14 mouse cellular contexts compared by ENCODE assay signal in genomic region chr6:30730301-30730971, GRCm38 (mm10). TPM values are rescaled to one million over a fixed set of nuclear protein-coding genes. Genes with fewer than 3 reads are reported as not detected.
DNase-seq lines count a peak whose midpoint lies in the region; ATAC-seq and TF ChIP-seq lines count a peak whose summit lies in the region.
"Had no signal": no experiment of that assay in that cellular context is flagged by ENCODE, and none has a peak within 500 bp of the region (broad histone marks: within the 10 kb centered on the region; RNA-seq: fewer than 3 reads in every experiment).

No protein-coding gene starts in this region.

- no peak overlapping the region for H3K4me3 ChIP-seq in heart, embryonic 11.5 days (ENCODE audit: low read depth, low read length)
- no peak overlapping the region for H3K4me3 ChIP-seq in intestine, embryonic 15.5 days (replicated peaks)
- no peak overlapping the region for H3K4me3 ChIP-seq in limb, embryonic 14.5 days (replicated peaks; ENCODE audit: low read length)
- H3K4me3 ChIP-seq: erythroblast, embryonic 14.5 days; layer of hippocampus, adult 2 months; liver, embryonic 15.5 days; midbrain, embryonic 13.5 days had no signal

- DNase-seq in heart, postnatal 4 days, result peak; percentile 62
- DNase-seq in lung, postnatal 10 days, result peak; percentile 26
- DNase-seq in lung, adult 18-20 months, result no peak
- no peak for DNase-seq in limb, embryonic 14.5 days (ENCODE audit: low spot score)
- DNase-seq in cerebellum, adult 9-11 months, result no peak
- no peak for DNase-seq in natural killer cell, adult 2 months (ENCODE audit: low spot score in 2 of 2)
- DNase-seq: adrenal gland, postnatal 14 days had no signal

- ATAC-seq in heart, embryonic 11.5 days (replicated peaks; ENCODE audit: insufficient number of reproducible peaks, low FRiP score, low TSS enrichment), result no peak
- ATAC-seq in intestine, embryonic 15.5 days, result 0 out of 2 replicates have a peak, but pooled peaks have one; percentile 31
- ATAC-seq in limb, embryonic 14.5 days (ENCODE audit: low FRiP score, low read depth), result 0 out of 2 replicates have a peak, but pooled peaks have one; percentile 23
- ATAC-seq: CD4-positive, CD25-positive, alpha-beta regulatory T cell, adult 4 months; midbrain, embryonic 13.5 days had no signal

- 50% methylated on average over 12 of the region's 12 CpGs for WGBS in heart, embryonic 11.5 days (ENCODE audit: insufficient replicate concordance)
- 39% methylated on average over 12 of the region's 12 CpGs for WGBS in intestine, embryonic 15.5 days
- WGBS in limb, embryonic 14.5 days, result 58% methylated on average over 12 of the region's 12 CpGs

- H3K9ac ChIP-seq in heart, embryonic 11.5 days (ENCODE audit: low read depth, low read length), result no peak overlapping the region
- no peak overlapping the region for H3K9ac ChIP-seq in intestine, embryonic 15.5 days
- H3K9ac ChIP-seq in limb, embryonic 14.5 days (ENCODE audit: low read depth, low read length, severe bottlenecking), result no peak overlapping the region
- H3K9ac ChIP-seq: liver, embryonic 15.5 days; midbrain, embryonic 13.5 days had no signal

- peaks cover 3% of the 10 kb centered on the region; the same call in 1 of the 2 replicates for H3K4me1 ChIP-seq in heart, embryonic 11.5 days (ENCODE audit: control insufficient read depth, insufficient read depth, low read length)
- H3K4me1 ChIP-seq in intestine, embryonic 15.5 days (replicated peaks), result 0 out of 2 replicates have a peak, but pooled peaks cover 5% of the 10 kb centered on the region
- H3K4me1 ChIP-seq in limb, embryonic 14.5 days (ENCODE audit: control insufficient read depth, insufficient read depth, low read length), result peaks cover 13% of the 10 kb centered on the region
- H3K4me1 ChIP-seq: liver, embryonic 15.5 days had no signal

- H3K9me3 ChIP-seq in heart, embryonic 11.5 days (replicated peaks; ENCODE audit: control insufficient read depth, low read length), result peaks cover 4% of the 10 kb centered on the region
- H3K9me3 ChIP-seq in intestine, embryonic 15.5 days, result no peaks in the 10 kb centered on the region
- no peaks in the 10 kb centered on the region for H3K9me3 ChIP-seq in limb, embryonic 14.5 days (ENCODE audit: control insufficient read depth, low read length)
- H3K9me3 ChIP-seq: liver, embryonic 15.5 days had no signal

- TF ChIP-seq POLR2A in limb, embryonic 14.5 days (IDR thresholded peaks at IDR 0.05; ENCODE audit: borderline replicate concordance, extremely low read depth, insufficient read depth, insufficient read length), result no peak

- no peaks in the 10 kb centered on the region for H3K27me3 ChIP-seq in heart, embryonic 11.5 days (ENCODE audit: control insufficient read depth, insufficient read depth, low read length)
- no peaks in the 10 kb centered on the region for H3K27me3 ChIP-seq in intestine, embryonic 15.5 days (replicated peaks)
- H3K27me3 ChIP-seq in limb, embryonic 14.5 days (ENCODE audit: control insufficient read depth, insufficient read depth, low read length), result no peaks in the 10 kb centered on the region
- H3K27me3 ChIP-seq: midbrain, embryonic 13.5 days had no signal

- H3K36me3 ChIP-seq in heart, embryonic 11.5 days (ENCODE audit: control insufficient read depth, insufficient read depth, low read length), result no peaks in the 10 kb centered on the region
- no peaks in the 10 kb centered on the region for H3K36me3 ChIP-seq in intestine, embryonic 15.5 days
- no peaks in the 10 kb centered on the region for H3K36me3 ChIP-seq in limb, embryonic 14.5 days (ENCODE audit: control insufficient read depth, insufficient read depth, low read length)
- H3K36me3 ChIP-seq: liver, embryonic 15.5 days; midbrain, embryonic 13.5 days had no signal

- no peak overlapping the region for H3K27ac ChIP-seq in heart, embryonic 11.5 days (ENCODE audit: low read depth, low read length)
- H3K27ac ChIP-seq in intestine, embryonic 15.5 days, result no peak overlapping the region
- peak overlapping the region; percentile 61 for H3K27ac ChIP-seq in limb, embryonic 14.5 days (replicated peaks; ENCODE audit: low read depth, low read length)
- H3K27ac ChIP-seq: layer of hippocampus, adult 2 months; liver, embryonic 15.5 days; midbrain, embryonic 13.5 days had no signal

- no peak overlapping the region for H3K4me2 ChIP-seq in heart, embryonic 11.5 days
- no peak overlapping the region for H3K4me2 ChIP-seq in intestine, embryonic 15.5 days (replicated peaks)
- no peak overlapping the region for H3K4me2 ChIP-seq in limb, embryonic 14.5 days (replicated peaks; ENCODE audit: low read depth, low read length, severe bottlenecking)
- H3K4me2 ChIP-seq: liver, embryonic 15.5 days; midbrain, embryonic 13.5 days had no signal

RNA-seq across cellular contexts. Expression of gene Mest, which starts 7.1 kb away (rescaled TPM):
- total RNA-seq in heart, postnatal 4 days (2021), result 100 to 1,000 TPM; 504 to 641 TPM
- 4,075 and 4,306 TPM in 2 replicates for polyA plus RNA-seq in heart, embryonic 11.5 days (2014; fragmentation: Nextera tagmentation; extraction: Ambion mirVana)
- 668 and 710 TPM in 2 replicates for polyA plus RNA-seq in intestine, embryonic 15.5 days (2015; fragmentation: Nextera tagmentation; extraction: Ambion mirVana)
- polyA plus RNA-seq in limb, embryonic 14.5 days (2012; rRNA removed), result 3,348 and 4,195 TPM in 2 replicates
- polyA plus RNA-seq in limb, embryonic 14.5 days (2014; fragmentation: Nextera tagmentation; extraction: Ambion mirVana), result 2,178 and 2,321 TPM in 2 replicates

RNA-seq across cellular contexts. Expression of gene Cep41, which starts 36.9 kb away (rescaled TPM):
- total RNA-seq in heart, postnatal 4 days (2021), result 1 to 10 TPM; 4.2 to 8.0 TPM
- polyA plus RNA-seq in heart, embryonic 11.5 days (2014; fragmentation: Nextera tagmentation; extraction: Ambion mirVana), result 10.9 and 11.0 TPM in 2 replicates
- 9.4 and 9.9 TPM in 2 replicates for polyA plus RNA-seq in intestine, embryonic 15.5 days (2015; fragmentation: Nextera tagmentation; extraction: Ambion mirVana)
- 44.3 and 48.5 TPM in 2 replicates for polyA plus RNA-seq in limb, embryonic 14.5 days (2012; rRNA removed)
- polyA plus RNA-seq in limb, embryonic 14.5 days (2014; fragmentation: Nextera tagmentation; extraction: Ambion mirVana), result 41.1 and 50.9 TPM in 2 replicates

Comparison
In these comparisons a context has a peak if more than half of its experiments do, and no peak if none do; other contexts are left out.
1. DNase-seq: peak in heart, postnatal 4 days (single experiment) and lung, postnatal 10 days (single experiment); none in lung, adult 18-20 months (0 of 2), limb, embryonic 14.5 days (single experiment), cerebellum, adult 9-11 months (single experiment) and natural killer cell, adult 2 months (0 of 2).